Mouse (Mus musculus) forelimb bud, embryonic 11.5 days (tissue): Measurements from ENCODE around the gene Armt1.

ENCODE experiments used
- DNase-seq: peaks from one replicate; pipeline ENCODE4 v3.0.0-alpha.2; 2012; ENCODE audit warnings: low read depth, low spot score

The Armt1 gene

DNA sequence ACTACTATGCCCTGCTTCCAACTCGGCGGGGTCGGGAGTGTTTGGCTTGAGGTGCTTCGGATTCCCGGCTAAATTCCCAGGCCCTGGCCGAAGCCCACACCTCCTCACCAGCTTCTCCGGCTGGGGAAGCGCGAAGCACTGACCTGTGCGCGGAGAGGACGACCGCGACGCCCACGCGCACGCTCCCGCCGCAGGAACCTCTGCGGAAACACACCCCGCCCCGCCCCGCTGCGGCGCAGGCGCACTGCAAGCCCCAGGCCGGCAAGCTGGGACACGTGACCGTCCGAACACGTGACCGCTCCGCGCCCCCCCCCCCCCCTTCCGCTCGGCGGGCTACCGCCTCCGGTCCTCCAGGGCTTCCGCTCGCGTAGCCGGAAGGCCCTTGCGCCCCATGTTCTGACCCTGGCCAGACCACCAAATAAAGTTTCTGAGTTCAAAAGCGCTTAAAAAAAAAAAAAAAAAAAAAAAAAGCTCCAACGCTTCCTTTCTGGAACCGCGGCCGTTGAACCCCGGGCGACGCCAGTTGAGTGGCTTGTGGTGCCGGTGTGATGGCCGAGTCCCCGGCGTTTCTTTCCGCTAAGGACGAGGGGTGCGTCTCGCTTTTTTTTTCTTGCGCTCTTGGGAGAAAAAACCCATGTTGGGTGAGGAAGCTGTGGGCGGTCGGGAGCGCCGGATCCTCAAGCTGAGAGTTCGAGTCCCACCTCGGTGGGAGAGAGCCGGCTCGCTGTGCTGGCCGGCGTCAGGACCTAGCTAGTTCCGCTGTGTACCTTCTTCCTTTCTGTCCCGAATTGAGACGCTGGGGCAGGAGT lies at the start of gene Armt1, which contains the start of gene Rmnd1:
Armt1 (plus strand) TSS at position 345 of the 809 bp plus-strand sequence.
Rmnd1 (minus strand) TSS at position 266 of the 809 bp plus-strand sequence.
- DNase-seq = peak; percentile 96

DNA sequence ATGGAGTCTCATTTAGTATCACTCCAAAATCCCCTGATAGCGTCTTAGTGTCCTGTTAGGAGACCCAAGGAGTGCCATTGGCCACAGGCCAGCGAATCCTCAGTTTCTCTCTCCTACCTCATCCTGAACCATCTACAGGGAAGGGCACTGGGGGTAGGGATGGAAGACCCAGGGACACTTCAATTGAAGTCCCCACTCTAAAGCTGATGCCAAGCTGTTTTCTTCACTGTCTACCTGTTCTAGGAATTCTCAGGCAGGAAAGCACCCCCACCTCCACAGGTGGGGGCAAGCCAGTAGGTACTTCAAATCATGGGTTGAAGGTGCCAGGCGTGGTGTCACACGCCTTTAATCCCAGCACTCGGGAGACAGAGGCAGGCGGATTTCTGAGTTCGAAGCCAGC lies 48.0 kb upstream of the Armt1 start:
- DNase-seq = no peak

DNA sequence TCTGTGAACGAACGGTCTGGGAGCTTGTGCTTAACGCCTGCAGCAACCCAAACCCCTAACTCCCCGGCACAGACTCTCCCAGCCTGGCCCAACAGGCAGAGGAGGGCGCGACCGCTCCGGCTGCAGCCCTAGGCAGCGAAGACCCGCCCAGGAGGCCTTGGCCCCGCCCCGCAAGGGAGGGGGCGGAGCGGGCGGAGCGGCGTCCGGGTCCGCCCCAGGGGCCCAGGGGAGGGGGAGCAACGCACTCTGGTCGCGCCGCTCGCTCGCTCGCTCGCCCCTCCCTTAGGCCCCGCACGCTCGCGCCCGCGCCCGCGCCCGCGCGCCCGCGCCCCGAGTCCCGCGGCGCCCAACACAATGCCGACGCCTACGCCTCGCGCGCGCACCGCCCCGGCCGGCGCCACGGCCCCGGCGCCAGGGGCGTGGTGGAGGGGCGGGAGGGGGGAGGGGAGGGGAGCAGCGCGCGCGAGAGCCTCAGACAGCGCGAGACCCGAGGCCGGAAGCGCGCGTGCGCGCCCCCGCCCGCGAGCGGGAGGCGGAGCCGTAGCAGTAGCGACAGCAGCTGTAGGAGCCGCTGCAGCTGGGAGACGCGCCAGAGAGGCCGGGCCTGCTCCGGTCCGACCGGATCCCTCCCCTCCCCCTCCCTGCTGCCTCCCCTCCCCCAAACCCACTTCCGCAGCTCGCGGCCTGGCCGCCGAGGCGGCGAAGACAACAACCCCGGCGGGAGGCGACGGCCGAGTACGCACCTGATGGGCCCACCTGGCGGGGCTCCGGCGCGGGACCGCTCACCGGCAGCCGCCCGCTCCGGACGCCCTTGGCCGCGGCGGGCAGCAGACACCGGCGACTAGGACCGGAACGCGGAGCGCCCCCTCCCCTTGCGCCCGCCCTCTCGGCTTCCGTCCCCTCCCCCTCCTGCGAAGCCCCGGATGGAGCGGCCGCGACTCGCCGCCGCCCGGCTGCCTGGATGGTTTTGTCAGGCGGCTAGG lies 45.4 kb upstream of the Armt1 start:
- peak; percentile 96 for DNase-seq

DNA sequence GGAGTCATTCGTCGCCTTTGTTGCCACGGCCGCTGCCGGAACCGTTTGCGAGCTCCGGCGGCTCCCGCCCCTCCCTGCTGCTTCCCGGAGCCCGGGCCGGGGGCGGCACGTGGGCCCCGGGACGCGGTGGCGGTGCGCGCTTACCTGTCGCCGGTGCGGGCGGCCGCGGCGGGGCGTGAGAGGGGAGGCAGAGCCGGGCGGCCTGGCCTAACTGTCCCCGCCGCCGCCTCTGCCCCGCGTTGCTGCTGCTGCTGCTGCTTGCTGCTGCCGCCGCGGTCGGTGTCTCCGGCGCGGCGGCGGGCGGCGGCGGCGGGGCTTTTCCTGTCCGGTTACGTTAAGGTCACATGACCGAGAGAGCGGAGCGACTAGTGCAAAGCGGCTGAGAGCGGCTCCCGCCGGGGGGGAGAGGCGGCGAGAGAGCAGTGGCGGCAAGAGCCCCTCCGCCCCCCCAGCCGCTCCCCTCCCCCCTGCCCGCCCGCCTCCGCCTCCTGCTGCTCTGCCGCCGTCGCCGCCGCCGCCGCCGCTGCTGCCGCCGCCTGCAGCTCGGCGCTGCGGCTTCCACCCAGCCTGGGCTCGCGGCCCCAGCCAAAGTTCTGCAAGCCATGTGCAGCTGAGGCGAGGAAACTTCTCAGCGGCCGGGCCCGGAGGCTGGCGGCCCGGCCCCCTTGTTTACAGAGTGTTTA lies 44.4 kb upstream of the Armt1 start, which contains the start of gene Zbtb2:
Zbtb2 (minus strand) TSS at position 408 of the 683 bp plus-strand sequence.
- peak; percentile 51 for DNase-seq

DNA sequence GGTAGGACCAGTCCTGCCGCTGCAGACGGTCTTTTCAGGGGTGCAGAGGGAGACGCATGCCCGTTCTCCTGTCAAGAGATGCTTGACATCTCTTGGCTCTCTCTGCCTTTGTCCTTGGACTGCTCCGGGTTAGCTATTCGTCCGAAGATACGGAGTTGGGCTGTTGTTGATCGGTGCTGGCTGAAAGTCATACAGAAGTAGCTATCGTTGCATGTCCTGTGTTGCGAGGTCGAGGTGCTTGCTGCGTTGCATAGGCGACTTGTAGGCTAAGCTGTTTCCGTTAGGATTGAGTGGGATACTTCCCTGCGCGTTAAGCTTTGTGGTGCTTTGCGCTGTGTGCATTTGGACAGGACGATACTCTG lies 43.9 kb upstream of the Armt1 start:
- DNase-seq = peak; percentile 16

DNA sequence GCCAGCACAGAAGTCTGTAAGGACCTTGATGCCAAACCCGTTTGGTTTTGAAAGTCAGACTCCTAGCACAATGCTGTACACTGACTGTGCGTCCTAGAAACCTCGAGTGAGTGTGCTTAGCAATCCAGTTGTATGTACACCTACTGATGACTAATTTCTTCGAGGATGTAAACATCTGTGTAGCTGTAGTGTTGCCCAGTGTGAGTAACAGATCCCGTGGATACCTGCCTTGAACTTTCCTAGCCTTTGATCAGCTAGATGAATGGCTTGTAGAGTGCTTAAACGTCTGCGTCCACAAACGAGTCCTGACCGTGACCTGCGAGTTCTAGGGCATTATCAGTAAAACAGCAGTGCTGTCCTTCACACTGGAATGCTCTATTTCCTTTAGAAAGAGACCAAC lies 43.2 kb upstream of the Armt1 start:
- no peak for DNase-seq

DNA sequence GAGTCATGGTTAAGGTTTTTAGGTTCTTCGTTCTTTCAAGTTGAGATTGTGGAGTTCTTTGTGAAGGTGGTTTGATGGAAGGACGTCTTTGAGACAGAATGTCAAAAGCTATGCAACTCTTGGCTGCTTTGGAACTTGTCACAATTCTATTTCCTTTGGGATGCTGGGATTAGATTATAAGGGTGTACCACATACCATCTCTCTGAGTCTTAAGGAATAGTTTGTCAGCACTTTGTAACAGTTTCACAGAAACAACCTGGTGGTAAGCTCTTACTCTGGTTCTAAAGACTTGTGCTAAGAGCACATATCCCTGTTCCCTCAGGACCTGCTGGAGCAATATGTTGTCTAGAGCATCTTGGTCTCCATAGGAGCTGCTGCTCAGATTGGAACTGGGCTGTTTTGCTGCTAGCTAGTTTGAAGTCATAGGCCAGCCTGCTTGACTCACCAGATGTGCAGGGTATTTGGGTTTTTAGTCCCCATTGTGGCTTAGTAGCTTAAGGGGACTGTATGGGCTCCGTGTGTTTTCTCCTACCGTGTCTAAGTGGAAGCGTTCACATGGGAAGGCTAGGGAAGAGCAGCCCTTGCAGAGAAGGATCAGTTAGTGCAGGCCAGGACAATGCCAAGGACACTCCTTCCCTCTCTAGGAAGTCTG lies 42.7 kb upstream of the Armt1 start:
- DNase-seq = no peak

DNA sequence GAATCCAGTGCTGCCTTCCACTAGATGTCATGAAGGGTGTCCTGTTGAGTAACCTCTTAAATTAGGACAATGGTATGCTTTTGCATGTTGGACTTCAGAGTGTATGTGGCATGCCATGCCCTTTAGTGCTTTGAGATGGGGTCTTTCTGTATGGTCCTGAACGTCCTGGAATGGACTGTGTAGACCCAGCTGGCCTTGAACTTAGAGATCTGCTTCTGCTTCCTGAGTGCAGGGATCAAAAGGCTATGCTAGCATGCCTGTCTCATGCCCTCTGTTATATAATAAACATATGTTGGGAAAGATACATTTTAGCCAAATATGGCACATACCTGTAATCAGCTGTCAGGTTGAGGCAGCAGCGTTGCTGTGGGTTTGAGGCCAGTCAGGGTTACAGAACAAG lies 41.7 kb upstream of the Armt1 start:
- DNase-seq = no peak

DNA sequence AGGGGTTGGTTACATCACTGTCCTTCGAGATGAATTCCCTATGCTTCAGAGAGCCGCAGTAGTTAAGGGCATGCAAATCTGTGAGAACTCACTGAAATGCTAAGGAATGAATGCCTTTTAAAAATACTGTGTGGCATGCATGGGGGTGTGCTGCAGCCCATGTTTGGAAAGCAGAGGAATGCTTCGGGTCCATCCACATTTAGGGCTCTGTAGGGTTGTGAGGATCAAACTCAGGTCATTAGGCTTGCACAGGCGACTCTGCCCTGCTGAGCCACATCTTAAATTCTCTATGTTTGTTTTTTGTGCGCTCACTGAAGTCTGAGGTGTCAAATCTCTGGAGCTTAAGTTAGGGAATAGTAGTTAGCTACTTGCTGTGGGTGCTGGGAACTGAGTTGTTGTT lies 41.2 kb upstream of the Armt1 start:
- no peak for DNase-seq

DNA sequence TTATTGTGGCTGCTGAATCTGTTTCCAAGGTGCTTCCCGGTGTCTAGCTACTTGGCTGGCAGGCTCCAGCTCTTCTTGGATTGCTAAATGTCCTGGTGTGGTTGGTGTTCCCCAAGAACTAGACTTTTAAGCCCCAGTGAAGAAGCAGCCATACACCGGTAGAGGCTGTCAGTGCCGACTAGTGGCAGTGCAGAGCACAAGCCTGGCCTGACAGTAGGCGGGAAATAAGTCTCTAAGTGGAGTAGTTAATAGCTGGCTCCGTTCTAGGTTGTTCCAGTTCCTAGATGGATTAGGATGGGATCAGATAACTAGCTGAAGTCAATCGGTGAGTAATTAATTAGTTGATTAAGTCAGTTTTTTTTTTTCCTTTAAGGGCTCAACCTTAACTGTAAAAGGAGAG lies 40.4 kb upstream of the Armt1 start:
- no peak for DNase-seq

DNA sequence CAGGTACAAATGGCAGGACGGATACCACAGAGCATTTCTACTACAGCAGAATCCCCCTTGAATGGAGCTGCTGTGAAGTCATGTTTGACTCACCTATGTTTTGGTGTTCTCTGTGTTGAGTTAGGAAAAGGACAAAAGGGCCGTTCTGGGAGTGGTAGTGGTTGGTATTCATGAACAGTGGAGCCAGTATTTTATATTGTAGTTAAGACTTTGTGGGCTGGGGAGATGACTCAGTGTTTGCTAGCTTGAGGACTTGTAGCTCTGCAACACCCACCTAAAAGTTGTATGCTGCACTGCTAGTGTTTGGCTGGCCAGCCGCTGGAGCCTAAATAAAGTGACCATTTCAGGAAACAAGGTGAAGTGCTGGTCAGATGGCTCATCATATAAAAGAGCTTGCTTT lies 36.9 kb upstream of the Armt1 start:
- no peak for DNase-seq

DNA sequence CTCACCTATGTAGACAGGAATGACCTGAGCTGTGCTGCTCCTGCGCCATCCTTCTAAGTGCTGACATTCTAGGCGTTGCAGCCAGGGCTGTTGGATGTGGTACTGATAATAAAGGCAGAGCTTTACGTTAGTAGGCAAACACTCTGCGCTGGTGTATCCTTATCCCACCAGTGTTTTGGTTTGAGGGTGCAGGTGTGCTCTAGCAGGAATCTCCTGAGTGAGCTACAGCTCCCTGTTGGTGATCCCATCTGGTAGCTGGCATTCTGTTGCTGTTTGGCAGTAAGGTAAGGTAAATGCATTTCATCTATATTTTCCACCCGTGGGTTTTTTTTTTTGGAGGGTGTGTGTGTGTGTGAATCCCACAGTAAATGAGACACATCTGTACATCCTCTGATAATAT lies 34.2 kb upstream of the Armt1 start:
- no peak for DNase-seq

DNA sequence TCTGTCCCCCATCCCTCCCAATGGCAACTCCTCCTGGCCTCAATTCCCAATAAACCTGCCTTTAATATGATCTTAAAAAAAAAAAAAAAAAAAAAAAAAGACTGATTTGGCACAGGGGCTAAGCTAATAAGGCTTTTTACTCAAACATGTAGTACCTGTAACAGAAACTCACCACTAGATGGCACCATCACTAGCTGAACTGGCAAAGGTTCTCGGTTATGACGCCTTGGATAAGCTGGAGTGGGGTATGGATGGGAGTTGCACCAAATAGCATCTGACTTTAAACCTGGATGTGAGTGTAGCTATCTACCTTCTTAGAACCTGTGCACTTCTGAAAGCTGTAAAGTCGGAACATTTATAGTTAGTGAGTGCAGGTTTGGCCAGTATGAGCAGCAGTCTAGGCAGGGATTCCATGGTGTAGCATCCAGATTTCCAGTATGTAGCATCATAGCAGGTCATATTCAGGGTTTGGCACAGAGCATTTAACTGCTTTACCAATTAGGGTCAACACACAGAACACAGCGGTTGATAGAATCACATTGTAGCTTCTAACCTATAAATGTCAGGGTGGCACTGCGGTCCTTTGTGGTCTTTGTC lies 27.3 kb upstream of the Armt1 start:
- DNase-seq = peak; percentile 76

DNA sequence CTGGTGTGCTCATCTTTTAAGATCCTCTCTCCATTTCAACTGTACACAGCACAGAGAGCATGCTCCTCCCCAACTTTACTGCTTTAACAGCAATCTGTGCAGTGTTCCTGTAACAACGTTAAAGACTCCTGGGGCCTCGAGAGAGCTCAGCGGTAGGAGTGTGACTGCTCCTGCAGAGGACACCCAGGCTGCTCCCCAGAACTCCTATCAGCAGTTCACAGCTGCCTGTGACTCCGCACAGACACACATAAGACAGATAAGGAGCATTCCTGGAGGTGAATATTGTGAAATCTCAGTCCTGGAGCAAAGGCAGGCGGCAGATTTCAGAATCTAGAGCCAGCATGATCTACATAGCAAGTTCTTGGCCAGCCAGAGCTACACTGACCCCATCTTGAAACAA lies 26.8 kb upstream of the Armt1 start:
- no peak for DNase-seq

DNA sequence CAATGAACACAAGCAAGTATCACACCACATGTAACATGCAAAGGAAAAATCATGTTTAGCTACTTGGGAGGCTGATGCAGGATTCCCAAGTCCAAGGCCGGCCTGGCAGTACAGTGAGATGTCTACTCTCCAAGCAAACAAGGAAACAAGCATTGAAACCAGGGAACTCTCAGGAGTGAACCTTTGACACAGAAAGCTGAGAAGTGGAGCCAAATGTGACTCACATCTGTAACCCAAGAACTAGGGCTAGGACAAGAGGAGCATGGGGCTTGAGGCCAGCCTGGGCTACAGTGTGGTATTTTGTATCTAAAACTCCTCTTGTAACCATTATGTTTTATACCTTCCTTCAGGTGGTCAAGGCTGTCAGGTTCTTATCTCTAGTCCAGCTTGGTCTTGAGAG lies 25.1 kb upstream of the Armt1 start:
- DNase-seq = no peak

DNA sequence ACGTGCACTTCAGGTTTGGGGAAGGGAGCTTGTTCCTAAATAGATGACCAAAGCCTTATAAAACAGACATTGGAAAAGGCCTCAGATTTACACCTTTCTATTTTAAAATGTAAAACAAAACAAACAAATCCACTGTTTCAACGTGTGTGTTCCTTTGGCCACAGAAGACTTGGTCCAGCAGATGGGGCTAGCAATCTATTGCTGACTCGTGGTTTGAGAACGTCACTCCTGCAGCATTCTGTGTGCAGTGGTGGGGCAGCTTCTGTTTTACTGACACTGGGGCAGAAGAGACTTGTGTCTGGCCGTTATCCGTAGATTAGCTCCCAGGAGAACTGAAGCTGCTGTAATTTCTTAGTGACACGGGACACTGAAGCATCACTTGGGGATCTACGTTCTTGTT lies 7.0 kb upstream of the Armt1 start:
- DNase-seq = no peak

DNA sequence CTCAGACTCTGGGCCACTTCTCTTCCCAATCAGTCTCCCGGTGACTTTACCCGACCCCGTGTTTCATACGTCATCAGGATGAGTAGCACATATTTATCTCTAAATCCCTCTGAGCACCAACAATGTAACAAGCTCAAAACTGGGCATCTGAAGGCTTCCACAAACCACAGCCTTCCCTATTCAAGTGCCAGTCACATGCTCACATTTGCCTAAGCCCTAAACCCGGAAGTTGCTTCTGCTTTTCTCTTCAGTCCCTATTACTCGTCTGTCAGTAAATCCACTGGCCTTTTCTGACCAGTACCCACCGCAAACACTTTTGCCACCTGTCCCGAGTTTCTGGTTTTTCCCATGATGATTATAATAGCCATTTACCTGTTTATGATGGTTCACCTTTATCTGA lies 1.9 kb upstream of the Armt1 start:
- no peak for DNase-seq

DNA sequence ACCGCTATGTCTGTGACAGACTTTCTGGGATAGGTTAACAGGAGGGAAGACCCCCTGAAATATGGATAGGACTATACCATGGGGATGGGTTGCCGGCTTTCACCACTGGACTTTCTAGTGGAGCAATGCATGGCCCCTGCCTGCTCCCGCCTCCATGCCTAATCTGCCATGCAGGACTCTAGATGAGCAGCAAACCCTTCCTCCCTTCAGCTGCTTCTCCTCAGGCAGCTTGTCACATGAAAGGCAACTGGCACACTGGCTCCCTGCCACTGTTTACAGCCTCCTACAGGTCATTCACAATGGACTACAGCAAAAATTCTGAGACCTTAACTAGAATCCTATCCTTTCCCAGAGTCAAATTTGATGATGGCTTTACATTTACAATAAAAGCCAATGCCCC lies 1.4 kb upstream of the Armt1 start:
- DNase-seq = no peak

DNA sequence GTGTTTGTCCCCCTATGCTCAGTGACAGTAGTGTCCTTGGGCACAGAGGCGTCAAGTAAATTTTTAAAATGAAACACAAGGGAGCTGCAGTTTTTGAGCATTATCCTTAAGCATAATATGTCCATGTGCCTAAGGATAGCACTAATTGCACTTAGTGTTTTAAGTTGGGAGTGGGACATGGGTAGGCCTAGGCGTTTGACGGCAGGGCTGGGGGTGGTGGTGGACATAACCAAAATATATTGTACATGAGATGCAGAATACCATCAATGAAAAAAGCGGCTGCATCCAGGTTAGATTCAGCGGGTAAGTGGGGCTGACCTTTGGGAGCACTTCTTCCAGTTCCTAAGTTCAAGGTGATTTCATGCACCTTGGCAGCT lies 533 bp upstream of the Armt1 start:
- DNase-seq = no peak

DNA sequence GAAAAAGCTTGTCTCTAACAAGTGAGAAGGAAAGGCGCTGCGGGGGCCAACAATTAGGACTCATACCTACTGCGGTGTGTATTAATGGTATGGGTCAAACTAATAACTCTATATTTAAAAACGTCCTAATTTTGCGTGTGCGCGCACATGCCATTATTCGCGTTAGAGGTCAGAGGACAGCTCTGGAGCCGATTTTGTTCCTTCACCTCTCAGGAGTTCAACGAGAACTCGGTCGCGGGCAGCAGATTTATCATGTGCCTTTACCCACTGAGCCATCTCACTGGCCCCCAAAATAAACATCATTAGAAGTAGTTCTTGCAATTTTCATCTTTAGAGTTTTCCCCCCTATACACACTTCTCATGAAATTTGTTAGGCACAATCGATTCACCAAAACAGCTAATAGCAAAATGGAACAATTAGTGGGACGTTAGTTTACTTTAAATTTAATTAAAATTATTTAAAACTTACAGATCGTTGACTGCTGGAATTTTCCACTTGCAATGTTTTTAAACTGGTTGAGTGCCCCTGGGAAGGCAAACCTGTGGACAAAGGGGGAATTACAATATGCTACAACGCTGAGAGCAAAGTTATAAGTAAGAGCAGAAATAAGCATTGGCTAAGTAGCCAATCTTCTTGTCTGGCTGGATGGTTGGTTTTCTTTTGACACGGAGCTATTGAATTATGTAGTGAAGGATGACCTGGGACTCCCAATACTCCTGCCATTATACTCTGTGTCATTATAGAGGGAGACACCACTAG lies 909 bp downstream of the Armt1 start:
- DNase-seq = peak; percentile 20
